9 mouse cellular contexts compared by ENCODE assay signal in genomic region chr12:40535655-40536618, GRCm38 (mm10).
DNase-seq lines count a peak whose midpoint lies in the region; ATAC-seq lines count a peak whose summit lies in the region.
"Had no signal": no experiment of that assay in that cellular context is flagged by ENCODE, and none has a peak within 500 bp of the region (broad histone marks: within the 10 kb centered on the region; RNA-seq: fewer than 3 reads in every experiment).

No protein-coding gene starts in this region.

- H3K36me3 ChIP-seq in liver, embryonic 13.5 days, result no peaks in the 10 kb centered on the region
- no peaks in the 10 kb centered on the region for H3K36me3 ChIP-seq in splenic B cell, adult 2 months (ENCODE audit: control insufficient read depth, insufficient read depth, low read length, poor library complexity, severe bottlenecking)
- H3K36me3 ChIP-seq: midbrain, embryonic 15.5 days had no signal

- H3K4me1 ChIP-seq in liver, embryonic 13.5 days (replicated peaks), result no peaks in the 10 kb centered on the region

- H3K9ac ChIP-seq in liver, embryonic 13.5 days, result no peak overlapping the region
- H3K9ac ChIP-seq: midbrain, embryonic 15.5 days had no signal

- no peaks in the 10 kb centered on the region for H3K27me3 ChIP-seq in liver, embryonic 13.5 days
- H3K27me3 ChIP-seq in splenic B cell, adult 2 months (ENCODE audit: control insufficient read depth, insufficient read depth, low read length, poor library complexity, severe bottlenecking), result no peaks in the 10 kb centered on the region
- H3K27me3 ChIP-seq: midbrain, embryonic 15.5 days had no signal

- no peak overlapping the region for H3K4me3 ChIP-seq in liver, embryonic 13.5 days (replicated peaks)
- H3K4me3 ChIP-seq: midbrain, embryonic 15.5 days had no signal

- no peaks in the 10 kb centered on the region for H3K9me3 ChIP-seq in liver, embryonic 13.5 days (replicated peaks)
- H3K9me3 ChIP-seq: midbrain, embryonic 15.5 days had no signal

- peak; percentile 75 for DNase-seq in layer of hippocampus, adult 9-11 months
- no peak for DNase-seq in layer of hippocampus, adult 9-10 months (ENCODE audit: low spot score)
- DNase-seq in c-Kit-positive CD71-negative TER-119-negative erythroid progenitor cells, embryonic 14.5 days (ENCODE audit: low read depth), result peak; percentile 65
- peak; percentile 3 for DNase-seq in liver, embryonic 13.5 days
- peak; percentile 57 for DNase-seq in splenic B cell, adult 2 months (ENCODE audit: low read depth, low spot score)
- DNase-seq in cerebellum, postnatal 14 days, result no peak
- DNase-seq in adrenal gland, postnatal 14 days, result no peak
- DNase-seq in ovary, adult 18-20 months (ENCODE audit: low spot score), result no peak

- no peak overlapping the region for H3K27ac ChIP-seq in liver, embryonic 13.5 days
- H3K27ac ChIP-seq: midbrain, embryonic 15.5 days had no signal

- no peak for ATAC-seq in liver, embryonic 13.5 days (ENCODE audit: low read depth)
- ATAC-seq: midbrain, embryonic 15.5 days had no signal

- WGBS in liver, embryonic 13.5 days (ENCODE audit: insufficient replicate concordance), result 26% methylated on average over 9 of the region's 9 CpGs

- H3K4me2 ChIP-seq in liver, embryonic 13.5 days, result no peak overlapping the region
- H3K4me2 ChIP-seq: midbrain, embryonic 15.5 days had no signal

Comparison
In these comparisons a context has a peak if more than half of its experiments do, and no peak if none do; other contexts are left out.
1. DNase-seq: peak in layer of hippocampus, adult 9-11 months (single experiment), c-Kit-positive CD71-negative TER-119-negative erythroid progenitor cells, embryonic 14.5 days (single experiment), liver, embryonic 13.5 days (single experiment) and splenic B cell, adult 2 months (single experiment); none in layer of hippocampus, adult 9-10 months (single experiment), cerebellum, postnatal 14 days (0 of 2), adrenal gland, postnatal 14 days (single experiment) and ovary, adult 18-20 months (single experiment).